Mouse (Mus musculus) layer of hippocampus, adult 2 months (tissue): Measurements from ENCODE around the gene Bcl2l11. TPM values are rescaled to one million over a fixed set of nuclear protein-coding genes. Genes with fewer than 3 reads are reported as not detected.

Experiments used
- DNase-seq, 2 experiments: peaks; one replicate each; pipeline ENCODE4 v3.0.0; 2022; ENCODE audit warnings: low spot score in 2 of 2
- H3K27ac ChIP-seq: fragments of 200-600 bp; 2 replicates; pipeline ENCODE4 v1.8.1; 2022
- H3K4me3 ChIP-seq: fragments of 200-600 bp; 2 replicates; pipeline ENCODE4 v1.8.1; 2022; ENCODE audit warnings: mild to moderate bottlenecking
- CTCF ChIP-seq: fragments of 200-600 bp; conservative IDR thresholded peaks from 2 replicates; pipeline ENCODE4 v1.8.1; 2022; ENCODE audit warnings: antibody characterized with exemption, mild to moderate bottlenecking, moderate library complexity
- total RNA-seq, 2 experiments: library from RNA; stranded (reverse); gene quantifications; 2 replicates each; pipeline ENCODE4 v1.2.3; 2021

Gene Bcl2l11
- total RNA-seq, 2 experiments from 2014 or later: 5.6 to 9.0 TPM

DNA sequence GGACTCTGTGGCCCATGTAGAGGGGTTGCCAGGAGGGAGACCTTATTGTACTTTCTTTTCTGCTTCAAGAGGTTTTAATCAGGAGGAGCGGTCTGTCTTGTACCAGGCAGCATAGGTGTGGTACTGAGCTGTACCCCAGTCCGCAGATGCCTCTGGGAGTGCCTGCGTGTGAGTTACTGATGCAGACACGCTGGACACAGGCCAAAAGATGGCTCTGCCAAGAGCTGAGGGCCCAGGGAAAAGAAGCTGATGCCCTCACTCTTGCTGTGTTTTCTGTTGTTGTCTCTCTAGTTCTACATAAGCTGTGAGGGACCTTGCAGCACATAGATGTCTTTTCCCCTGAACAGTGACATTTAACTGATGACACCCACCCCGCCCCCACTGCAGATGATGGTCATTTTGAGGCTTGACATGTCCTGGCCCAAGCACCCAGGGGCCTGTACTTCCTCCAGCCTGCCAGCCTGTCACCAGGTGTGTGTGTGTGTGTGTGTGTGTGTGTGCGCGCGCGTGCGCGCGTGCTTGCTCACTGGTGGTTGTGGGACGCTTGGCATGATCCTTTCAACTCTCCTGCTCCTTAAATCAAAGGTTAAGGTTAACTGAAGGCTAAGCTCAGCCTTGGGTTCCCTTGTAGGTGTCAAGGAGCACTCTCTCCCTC, 29.7 kb downstream of the Bcl2l11 start:
- TF ChIP-seq CTCF: no peak
- Histone ChIP-seq H3K27ac (no peak overlapping the region), H3K4me3 (no peak overlapping the region)
- no peak for DNase-seq

DNA sequence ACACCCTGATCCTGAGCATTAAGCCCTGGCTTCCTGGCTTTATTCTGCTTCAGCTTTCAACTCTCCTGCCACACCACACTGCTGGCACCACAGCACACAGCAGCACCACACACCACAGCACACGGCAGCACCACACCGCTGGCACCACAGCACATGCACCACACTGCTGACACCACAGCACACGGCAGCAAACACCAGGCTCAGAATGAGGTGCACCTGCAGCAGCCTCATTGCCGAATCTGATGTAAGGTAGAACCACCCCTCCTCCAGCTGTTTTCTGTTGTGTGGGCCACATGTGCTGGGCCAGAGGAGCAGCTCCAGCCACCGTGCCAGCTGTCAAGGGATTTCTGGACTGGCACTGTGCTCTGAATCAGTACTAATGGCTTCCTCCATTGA, 30.2 kb downstream of the Bcl2l11 start:
- DNase-seq: no peak
- no peak overlapping the region for H3K27ac ChIP-seq
- no peak for TF ChIP-seq CTCF
- H3K4me3 ChIP-seq: no peak overlapping the region

DNA sequence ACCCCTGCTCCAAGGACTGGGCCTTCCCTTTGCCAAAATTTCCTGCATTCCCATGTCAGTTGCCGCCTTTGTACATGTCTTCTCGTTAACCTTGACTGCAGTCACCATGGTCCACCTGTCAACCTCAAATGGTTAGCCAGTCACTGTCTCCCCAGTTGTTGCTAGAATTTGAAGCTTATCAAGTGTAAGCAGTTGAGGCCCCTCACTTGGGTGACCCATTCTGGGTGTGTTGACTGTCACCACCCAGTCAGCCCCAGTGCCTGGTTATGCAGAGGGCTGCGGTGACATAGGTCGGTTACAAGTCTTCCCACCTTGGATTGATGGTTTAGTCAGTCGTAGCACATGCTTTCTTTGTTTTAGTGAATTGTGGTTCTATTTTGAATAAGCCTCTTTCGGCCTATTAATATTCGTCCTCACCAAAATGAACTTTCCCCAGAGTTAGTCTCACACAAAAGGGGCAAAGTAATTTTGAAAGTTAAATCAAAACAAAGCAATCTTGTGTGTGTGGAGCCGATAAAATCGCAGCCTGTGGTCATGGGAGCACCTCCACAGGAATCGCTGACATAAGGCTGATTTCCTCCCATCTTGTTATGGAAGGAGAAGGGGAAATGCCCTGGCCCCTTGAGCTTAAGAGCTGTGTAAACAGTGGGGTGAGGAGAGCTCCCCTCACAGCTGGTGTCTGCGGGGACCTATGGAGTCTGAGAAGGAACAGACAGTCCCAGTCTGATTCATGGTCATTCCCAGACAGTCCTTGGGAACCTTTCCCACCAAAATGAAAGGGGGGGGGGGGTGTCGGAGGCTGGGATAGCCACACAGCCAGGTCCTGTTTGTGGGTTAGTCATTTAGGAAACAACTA, 30.9 kb downstream of the Bcl2l11 start:
- TF ChIP-seq CTCF: no peak

DNA sequence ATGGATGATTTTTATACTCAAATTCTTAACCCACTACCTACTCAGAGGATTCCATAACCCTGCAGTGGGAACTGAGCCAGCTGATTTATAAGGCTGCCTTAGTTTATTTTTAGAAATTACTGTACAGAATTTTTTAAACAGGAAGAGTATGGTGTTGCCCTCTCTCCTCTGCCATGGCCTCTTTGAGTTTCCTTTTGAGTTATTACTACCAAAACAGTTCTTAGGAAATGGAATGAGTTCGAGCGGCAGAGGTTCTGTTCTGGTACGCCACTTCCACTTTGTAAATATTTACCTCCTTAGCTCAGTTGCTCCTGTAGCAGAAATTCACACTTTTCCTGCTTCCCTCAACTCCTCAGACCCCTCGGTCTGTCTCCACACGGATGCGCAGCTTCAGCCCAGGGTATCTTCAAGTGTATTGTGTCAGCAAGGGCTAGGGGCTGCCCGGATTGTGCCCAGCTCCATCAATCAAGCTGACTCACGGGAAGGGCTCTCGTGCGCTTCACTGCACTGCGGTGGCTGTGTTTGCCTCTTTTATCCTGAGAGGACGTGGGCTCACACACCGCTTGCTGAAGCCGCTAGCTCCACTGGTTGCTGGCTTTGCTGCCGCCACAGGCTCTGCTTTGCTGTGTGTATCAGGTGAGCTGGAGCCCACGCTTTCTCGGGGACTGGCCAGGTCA, 33.0 kb downstream of the Bcl2l11 start:
- Histone ChIP-seq H3K4me3 (no peak overlapping the region), H3K27ac (no peak overlapping the region)
- no peak for TF ChIP-seq CTCF
- DNase-seq: no peak

More for the DNA sequence above, 30.9 kb downstream of the Bcl2l11 start:
- no peak overlapping the region for H3K4me3 ChIP-seq
- no peak overlapping the region for H3K27ac ChIP-seq
- no peak for DNase-seq

DNA sequence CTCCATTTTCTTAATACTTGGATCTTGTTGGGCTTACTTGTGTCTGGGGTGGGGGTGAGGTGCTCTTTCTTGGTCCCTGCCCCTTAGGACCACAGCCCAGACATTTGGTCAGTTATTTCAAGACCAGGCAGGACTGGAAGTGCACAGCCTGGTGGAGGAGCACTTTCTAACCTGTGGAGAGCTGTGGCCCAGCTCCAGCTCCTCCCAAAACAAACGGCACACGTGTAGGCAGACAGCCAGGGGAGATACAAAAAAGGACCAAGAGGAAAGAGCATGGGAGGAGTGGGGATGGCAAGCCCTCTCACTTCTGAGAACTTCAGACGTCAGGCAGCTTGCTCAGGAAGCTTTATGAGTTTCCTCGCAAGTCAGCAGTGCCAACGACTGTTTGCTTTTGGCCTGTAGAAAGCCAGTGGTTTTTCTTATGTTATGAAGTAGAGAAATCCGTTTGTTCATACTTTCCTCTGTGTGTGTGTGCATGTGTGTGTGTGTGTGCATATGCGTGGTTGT, 33.8 kb downstream of the Bcl2l11 start:
- H3K4me3 ChIP-seq: no peak overlapping the region
- no peak for DNase-seq
- no peak for TF ChIP-seq CTCF
- no peak overlapping the region for H3K27ac ChIP-seq

DNA sequence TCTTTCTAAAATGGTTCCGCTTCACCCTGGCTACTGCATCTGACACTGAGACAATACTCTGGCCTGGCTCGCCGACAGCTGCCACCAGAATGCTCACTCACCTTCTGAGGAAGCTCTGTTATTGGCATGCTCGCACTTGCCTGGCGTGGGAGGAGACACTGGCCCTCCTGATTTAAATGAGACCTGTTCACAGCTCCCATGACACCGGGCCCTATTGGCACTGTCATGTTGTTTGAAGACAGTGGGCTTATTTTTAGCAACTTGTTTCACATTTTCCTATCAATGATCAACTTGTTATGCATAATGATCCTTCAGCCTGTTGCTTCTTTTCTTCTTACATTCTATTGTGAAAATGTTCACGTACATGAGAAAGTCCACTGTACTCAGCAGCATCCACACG, 37.3 kb downstream of the Bcl2l11 start:
- TF ChIP-seq CTCF: no peak
- no peak for DNase-seq
- no peak overlapping the region for H3K27ac ChIP-seq
- no peak overlapping the region for H3K4me3 ChIP-seq

DNA sequence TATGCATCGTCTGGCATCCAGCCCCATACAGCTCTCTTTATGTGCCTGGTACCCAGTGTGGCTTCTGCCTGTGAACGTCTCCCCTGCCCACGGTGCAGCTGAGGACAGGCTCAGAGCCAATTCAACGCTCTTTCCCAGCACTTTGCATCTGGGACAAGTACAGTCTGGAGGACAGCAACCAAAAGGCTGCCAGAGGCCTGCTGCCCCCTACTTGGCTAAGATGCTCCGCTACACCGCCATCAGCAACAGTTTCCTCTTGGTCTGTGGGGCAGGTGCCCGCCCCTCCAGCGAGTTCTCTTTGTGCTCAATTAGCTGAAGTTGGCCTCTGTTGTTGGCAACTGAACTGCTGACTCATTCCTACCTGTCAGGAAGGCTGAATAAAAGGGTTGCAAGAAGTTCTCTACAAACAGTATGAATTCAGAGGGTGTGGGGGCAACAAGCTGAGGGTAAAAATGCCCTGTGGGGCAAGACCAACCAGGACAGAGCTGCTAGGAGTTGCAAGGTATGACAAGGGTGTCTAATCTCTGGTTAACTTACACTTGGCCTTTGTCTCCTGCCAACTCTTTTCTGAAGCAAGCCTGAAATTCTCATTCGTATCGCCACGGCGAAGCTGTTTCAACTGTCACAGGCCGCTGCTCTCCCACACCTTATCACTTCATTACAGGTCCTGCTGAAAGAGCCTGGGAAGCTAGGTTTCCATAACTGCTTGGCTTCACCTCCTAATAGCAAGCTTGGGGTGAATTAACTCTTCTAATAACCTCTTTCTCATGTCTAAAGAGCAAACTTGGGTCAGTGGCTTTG, 41.0 kb downstream of the Bcl2l11 start:
- DNase-seq: no peak
- Histone ChIP-seq H3K27ac (no peak overlapping the region), H3K4me3 (no peak overlapping the region)
- TF ChIP-seq CTCF: no peak

DNA sequence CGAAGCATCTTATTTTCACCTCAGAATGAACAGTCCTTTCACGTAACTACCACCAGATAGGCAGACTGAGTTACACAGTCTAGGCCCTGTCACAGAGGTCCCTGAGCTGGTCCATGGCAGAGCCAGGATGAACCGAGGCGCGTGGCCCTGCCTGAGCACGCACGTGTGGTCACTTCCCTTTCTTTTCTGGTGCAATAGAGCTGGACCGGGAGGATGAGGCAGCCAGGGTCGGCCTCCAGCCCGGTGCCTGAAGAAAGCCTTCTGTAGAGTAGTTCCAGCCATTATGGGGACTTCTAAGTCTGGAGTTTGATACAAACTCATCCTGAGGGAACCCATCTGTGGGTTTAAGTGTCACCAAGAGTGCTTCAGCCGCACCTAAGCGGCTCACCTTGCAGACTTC, 42.1 kb downstream of the Bcl2l11 start:
- TF ChIP-seq CTCF: no peak
- Histone ChIP-seq H3K4me3 (no peak overlapping the region), H3K27ac (no peak overlapping the region)
- no peak for DNase-seq

DNA sequence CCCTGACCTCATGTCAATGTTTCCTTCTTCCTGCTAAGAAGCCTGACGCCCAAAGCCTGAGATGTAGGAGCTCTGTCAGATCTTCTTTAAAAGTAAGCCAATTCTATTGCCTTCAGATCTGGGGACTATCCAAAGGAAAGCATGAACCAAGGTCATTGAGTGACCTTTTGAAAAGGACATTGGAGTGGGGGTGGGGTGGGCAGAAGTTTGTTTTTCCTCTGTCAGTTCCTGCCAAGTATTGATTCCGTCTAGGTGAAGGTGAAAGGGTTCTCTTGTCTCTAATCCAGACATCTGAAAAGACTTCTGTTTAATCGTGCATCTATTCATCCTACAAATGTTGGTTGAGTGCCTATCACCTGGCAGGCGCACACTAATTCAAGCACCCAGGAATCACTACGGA, 43.6 kb downstream of the Bcl2l11 start:
- no peak for DNase-seq
- no peak overlapping the region for H3K4me3 ChIP-seq
- H3K27ac ChIP-seq: no peak overlapping the region
- no peak for TF ChIP-seq CTCF

DNA sequence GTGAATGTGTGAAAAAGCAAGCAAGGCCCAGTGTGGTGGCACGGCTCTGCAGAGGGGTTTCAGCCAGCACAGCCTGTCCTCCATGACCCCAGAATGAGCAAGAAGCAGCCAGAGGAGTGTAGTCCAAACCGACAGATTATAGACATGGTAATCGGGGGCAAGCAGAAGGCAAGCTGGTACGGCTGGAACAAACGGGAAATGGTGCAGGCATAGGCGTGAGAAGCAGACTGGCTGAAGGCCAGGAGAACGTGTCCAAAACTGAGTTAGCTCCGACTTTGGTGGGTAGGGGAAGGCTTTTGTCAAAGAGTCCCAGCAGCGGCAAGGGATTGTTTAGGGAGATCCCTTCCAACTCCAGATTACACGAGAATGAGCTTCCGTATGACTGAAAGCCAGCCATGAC, 44.1 kb downstream of the Bcl2l11 start:
- no peak overlapping the region for H3K27ac ChIP-seq
- DNase-seq: peak in 1 of 2 experiments; percentile 30
- no peak for TF ChIP-seq CTCF
- no peak overlapping the region for H3K4me3 ChIP-seq

DNA sequence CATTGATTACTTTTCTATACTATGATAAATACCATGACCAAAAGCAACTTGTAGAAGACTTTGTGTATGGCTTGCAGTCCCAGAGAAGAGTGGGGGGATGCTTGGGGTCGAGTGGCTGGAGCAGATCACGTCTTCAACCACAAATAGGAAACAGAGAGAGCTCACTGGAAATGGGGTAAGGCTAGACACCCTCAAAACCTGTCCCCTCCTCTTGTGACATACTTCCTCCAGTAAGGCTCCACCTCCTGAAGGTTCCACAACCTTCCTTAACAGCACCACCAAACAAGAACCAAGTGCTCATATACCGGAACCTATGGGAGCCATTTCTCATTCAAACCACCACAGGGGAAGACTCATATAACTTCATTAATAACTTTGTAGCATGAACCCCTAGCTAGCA, 44.8 kb downstream of the Bcl2l11 start:
- TF ChIP-seq CTCF: no peak
- Histone ChIP-seq H3K4me3 (no peak overlapping the region), H3K27ac (no peak overlapping the region)
- DNase-seq: no peak

DNA sequence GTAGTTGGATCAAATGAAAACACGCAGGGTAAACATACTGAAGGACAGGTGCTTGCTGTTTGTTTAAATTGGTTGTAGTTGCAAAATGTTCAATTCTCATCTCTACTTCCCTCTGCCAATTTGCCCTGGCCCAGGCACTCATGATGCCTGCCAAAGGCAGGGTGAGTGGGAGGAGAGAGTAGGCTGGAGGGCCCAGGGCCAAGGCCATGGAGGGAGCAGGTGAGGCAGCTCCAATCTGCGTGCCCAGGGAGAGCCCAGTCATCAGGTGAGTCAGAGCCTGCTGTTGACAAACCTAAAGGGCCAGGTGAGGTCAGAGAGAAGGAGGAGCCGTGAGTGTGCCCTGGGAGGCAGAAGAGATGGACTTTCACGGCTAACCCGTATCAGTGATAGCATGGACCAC, 46.4 kb downstream of the Bcl2l11 start:
- H3K27ac ChIP-seq: no peak overlapping the region
- no peak for TF ChIP-seq CTCF
- no peak overlapping the region for H3K4me3 ChIP-seq
- peak; percentile 65 to 78 for DNase-seq

DNA sequence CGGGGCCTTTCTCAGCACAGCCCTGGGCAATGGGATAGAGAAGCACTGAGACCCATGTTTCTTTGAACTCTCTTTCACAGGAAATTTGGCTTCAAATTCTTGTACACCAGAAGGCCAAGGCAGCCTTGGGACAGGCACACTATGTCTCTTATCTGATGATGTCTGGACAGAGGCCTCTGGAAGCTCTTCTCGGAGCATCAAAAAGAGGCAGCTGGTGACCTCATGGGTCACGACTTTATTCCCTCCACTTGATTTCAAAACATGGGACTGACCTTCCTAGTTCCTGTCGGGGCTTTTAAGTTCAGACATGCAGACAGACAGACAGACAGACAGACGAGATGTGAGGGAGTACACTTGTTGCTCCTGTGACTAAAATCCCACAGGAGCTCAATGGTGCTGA, 48.3 kb downstream of the Bcl2l11 start:
- no peak for DNase-seq
- H3K4me3 ChIP-seq: no peak overlapping the region
- no peak overlapping the region for H3K27ac ChIP-seq
- TF ChIP-seq CTCF: no peak
